Mouse (Mus musculus) T-helper 17 cell (primary cell): ENCODE measurements around the gene Tnfsf11.

ENCODE experiments used
- in situ Hi-C, 2 experiments: fragments of 300-600 bp; cut with MboI, MseI; formaldehyde crosslinking; loops; 1 replicate in 1 of 2; 2 replicates in 1 of 2; pipeline ENCODE4 v1.15.1; 2025; ENCODE audit warnings: high pct_unique_total_duplicates in 2 of 2

Tnfsf11 gene

GRCm38 (mm10) chr14:78307286-78308237, at the start of gene Tnfsf11:
Gene Tnfsf11, minus strand, starts transcription at chr14:78308043.
- in situ Hi-C loops: loop anchor here in 1 of 2 experiments (5.0 to 10.0 kb wide), 2 partner anchors 110 to 167 kb away; no protein-coding TSS in a partner anchor

- in situ Hi-C loops: no loop called here
These were observed 48.9 kb upstream of the Tnfsf11 start for GRCm38 (mm10) chr14:78356764-78357163.

- in situ Hi-C loops: no loop called here
These were observed 47.5 kb upstream of the Tnfsf11 start for GRCm38 (mm10) chr14:78355381-78355780.

DNA sequence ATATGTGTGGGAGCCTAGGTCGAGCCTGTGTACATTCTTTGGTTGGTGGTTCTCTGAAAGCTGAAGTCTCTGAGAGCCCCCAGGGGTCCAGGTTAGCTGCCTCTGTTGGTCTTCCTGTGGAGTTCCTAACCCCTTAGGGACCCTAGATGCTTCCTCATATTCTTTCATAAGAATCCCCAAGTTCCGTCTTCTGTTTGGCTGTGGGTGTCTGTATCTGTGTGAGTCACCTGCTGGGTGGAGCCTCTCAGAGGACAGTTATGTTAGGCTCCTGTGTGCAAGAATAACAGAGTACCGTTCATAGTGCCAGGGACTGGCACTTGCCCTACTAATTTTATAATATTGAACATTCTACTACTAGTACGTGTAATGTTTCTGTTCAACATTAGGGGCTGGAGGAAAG, 45.0 kb upstream of the Tnfsf11 start:
- in situ Hi-C loops: no loop called here

DNA sequence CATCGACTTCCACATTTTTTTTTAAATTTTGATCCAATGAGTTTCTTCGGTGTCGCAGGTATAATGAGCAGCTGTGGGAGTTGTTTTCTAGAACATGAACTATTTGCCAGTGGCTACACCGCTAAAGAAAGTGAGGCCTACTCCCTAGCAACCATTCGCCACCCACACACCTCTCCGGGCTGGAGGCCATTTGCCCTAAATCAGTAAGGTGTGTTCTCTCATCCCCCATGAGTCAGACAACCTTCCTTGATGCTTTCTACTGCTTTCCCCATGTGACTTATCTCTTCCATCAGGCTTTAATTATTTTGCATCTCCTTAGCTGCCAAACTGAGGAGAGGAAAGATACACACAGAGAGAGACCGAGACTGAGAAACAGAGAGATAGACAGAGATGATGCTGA, 43.7 kb upstream of the Tnfsf11 start:
- in situ Hi-C loops: no loop called here

DNA sequence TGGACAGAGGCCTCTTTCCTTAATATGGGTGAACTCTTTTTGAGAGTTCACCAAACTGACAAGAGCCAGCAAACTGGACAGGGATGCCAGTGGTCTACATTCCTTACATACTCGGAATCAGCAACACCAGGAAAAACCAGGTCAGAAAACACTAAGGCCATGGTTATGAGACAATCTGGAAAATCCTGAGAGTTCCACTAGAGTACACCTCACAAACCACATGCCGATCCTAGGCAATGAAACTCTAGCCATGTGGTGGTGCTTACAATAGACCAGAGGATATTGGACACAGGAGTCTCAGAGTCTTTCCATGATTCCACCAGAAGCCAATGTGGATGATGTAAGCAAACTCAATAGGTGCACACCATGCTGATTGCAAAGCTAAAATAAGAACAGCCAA, 39.9 kb upstream of the Tnfsf11 start:
- in situ Hi-C loops: loop anchor here in 1 of 2 experiments (5.0 kb wide), 1 partner anchor 35 kb away; no protein-coding TSS in a partner anchor

DNA sequence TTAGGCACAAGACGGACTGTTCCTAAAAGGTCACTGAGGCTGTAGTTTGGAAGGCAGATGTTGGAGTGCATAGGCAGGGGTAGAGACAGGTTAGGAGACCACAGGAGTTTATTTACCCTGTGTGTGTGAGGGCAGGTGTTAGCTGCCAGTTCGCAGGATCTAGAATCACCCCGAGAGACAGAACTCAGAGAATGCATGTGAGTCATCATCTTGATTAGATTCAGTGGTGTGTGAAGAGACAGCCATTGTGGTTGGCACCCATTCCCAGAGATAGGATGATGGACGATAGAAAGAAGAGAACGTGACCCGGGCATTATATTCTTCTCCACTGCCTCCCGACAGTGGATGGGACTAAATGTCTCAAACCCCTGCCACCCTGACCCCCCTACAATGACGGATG, 35.2 kb upstream of the Tnfsf11 start:
- in situ Hi-C loops: no loop called here

DNA sequence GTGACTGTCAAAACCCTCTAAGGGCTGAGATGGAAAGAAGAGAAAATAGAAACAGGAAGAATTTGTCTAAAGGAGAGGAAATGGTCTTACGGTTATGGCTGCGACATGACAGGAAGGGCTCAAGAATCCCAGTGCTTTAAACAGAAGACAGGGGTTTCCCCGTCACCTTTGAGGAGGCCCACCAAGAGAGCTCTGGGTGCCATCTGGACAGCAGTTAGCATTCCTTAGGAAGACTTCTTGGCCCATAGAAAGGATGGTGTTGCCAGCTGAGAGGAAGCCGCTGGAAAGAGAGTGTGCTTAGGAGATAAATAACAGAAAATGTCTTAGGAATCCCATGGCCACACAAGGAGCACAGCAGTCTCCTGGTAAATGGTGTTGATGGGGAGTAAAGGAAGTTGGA, 34.3 kb upstream of the Tnfsf11 start:
- in situ Hi-C loops: no loop called here

DNA sequence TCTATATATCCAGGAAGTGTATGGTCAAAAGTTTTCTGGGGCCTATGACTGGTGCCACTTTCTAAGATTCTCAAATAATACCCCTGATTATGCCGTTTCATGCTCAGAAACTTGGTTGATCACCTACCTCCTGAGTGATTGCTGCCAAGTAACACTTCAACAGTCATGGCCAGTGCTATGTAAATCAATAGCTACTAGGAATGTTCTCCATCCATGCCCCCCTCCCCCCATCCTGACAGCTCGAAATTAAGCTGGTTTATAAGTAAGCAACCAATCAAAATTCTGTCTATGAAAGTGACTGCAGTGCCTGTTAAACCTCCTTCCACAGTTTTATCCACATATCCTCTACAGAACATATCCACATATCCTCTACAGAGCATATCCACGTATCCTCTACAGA, 25.5 kb upstream of the Tnfsf11 start:
- in situ Hi-C loops: no loop called here

GRCm38 (mm10) chr14:78331368-78331767, 23.5 kb upstream of the Tnfsf11 start:
- in situ Hi-C loops: no loop called here

- in situ Hi-C loops: no loop called here
These were observed 22.9 kb upstream of the Tnfsf11 start for GRCm38 (mm10) chr14:78330576-78331300.

GRCm38 (mm10) chr14:78329765-78330451, 22.1 kb upstream of the Tnfsf11 start:
- in situ Hi-C loops: loop anchor here in 1 of 2 experiments (5.0 kb wide), 1 partner anchor 32 kb away; no protein-coding TSS in a partner anchor

GRCm38 (mm10) chr14:78323356-78323755, 15.5 kb upstream of the Tnfsf11 start:
- in situ Hi-C loops: no loop called here

- in situ Hi-C loops: no loop called here
These were observed 15.1 kb upstream of the Tnfsf11 start for GRCm38 (mm10) chr14:78322916-78323315.

DNA sequence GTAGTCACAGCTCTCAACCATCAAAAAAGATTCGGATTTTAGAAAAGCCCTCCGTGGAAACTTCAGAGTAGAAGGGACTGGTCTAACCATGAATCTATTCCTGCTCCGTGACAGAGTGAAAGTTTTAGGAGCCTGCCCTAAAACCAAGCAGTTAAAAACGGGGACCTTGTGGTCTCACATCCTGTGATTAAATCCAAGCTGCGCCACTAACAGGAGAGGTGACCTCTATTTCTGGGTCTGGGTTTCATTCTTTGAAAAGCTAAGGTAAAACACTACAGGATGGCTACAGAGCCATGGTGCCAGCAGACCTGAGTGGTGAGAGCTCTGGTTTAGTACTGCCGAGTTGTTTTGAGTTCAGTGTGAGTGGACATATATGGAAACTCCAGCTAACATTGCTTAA, 12.4 kb upstream of the Tnfsf11 start:
- in situ Hi-C loops: no loop called here

DNA sequence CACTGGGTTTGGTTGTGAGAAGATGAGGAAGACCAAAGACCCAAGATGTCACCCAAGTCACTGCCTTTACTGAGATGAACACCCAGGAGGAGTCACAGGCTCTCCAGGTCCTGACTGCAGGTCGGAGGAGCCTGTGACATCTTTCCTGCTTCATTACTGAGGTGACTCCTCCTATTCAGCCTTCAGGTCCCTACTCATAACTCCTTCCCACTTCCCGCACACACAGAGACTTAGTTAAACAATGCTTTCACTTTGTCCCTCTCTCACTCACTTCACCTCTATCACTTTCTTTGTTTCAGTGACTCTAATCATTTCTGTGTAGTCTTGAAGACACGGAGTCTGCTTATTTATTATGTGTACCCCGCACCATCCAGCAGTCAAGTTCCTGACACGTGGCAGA, 11.7 kb upstream of the Tnfsf11 start:
- in situ Hi-C loops: loop anchor here in 1 of 2 experiments (10.0 kb wide), 1 partner anchor 155 kb away; no protein-coding TSS in a partner anchor

DNA sequence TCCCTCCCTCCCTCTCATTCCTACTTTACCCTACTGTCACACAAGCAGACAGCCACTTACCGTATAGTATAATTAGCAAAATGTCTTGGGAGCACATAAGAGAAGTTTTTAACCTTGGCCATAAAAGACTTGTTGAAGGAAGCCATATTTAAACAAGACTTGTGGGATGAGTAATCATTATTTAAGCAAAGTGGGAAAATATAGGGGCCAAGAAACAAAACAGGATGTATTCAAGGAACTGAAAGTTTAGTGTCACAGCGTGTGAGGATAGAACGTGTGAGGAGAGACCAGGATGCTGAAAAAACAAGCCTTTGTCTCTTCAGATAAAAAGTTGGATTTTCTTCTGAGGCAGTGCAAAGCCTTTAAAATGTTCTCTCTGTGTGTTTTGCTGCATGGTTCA, 11.2 kb upstream of the Tnfsf11 start:
- in situ Hi-C loops: loop anchor here in 1 of 2 experiments (10.0 kb wide), 1 partner anchor 156 kb away; no protein-coding TSS in a partner anchor

- in situ Hi-C loops: loop anchor here in 1 of 2 experiments (10.0 kb wide), 1 partner anchor 157 kb away; no protein-coding TSS in a partner anchor
These were observed 9.8 kb upstream of the Tnfsf11 start for GRCm38 (mm10) chr14:78317623-78318022.

DNA sequence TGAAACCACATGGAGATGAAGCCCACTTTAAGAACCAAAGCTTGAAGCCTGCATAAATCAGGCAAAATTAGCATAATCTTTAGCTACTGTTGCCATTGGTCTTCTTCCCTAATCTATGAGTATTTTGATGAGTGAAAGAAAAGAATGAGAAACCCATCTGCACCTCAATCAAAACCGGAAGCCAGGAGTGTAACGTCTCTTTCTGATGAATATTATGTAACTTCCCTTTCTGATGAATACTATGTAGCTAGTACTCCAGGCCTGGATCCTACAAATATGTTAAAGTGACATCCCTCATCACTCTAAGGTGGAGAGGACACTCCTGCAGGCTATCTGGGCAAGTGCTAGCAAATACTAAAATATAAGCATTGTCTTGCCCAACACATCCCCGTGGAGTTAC, 6.9 kb downstream of the Tnfsf11 start:
- in situ Hi-C loops: loop anchor here in 1 of 2 experiments (10.0 kb wide), 1 partner anchor 174 kb away; no protein-coding TSS in a partner anchor

- in situ Hi-C loops: no loop called here
These were observed 15.2 kb downstream of the Tnfsf11 start for GRCm38 (mm10) chr14:78292687-78293086.

- in situ Hi-C loops: loop anchor here in 1 of 2 experiments (5.0 to 10.0 kb wide), 2 partner anchors 197 to 1705 kb away; no protein-coding TSS in a partner anchor
These were observed 17.8 kb downstream of the Tnfsf11 start for GRCm38 (mm10) chr14:78289912-78290523.
